Mouse (Mus musculus) embryo, embryonic 10.5 days (tissue): Measurements from ENCODE around the gene Ep400.

Experiments used
- DNase-seq: peaks from one replicate; pipeline ENCODE4 v3.0.0-alpha.2; 2015; ENCODE audit warnings: low spot score

Gene Ep400

GRCm38 (mm10) chr5:110665486-110666121 is 104.9 kb downstream of the Ep400 start:
- no peak for DNase-seq

- DNase-seq: no peak
Measured at GRCm38 (mm10) chr5:110664750-110665269, 105.7 kb downstream of the Ep400 start.

- DNase-seq: no peak
Measured at GRCm38 (mm10) chr5:110664041-110664440, 106.5 kb downstream of the Ep400 start.

- no peak for DNase-seq
Measured at GRCm38 (mm10) chr5:110659682-110660081, 110.8 kb downstream of the Ep400 start.

GRCm38 (mm10) chr5:110653686-110654085 is 116.8 kb downstream of the Ep400 start:
- no peak for DNase-seq

GRCm38 (mm10) chr5:110652719-110653648 is 117.5 kb downstream of the Ep400 start, which contains the start of the genes Noc4l and Ddx51:
Gene Noc4l (minus strand): TSS chr5:110653417.
Gene Ddx51 (plus strand): TSS chr5:110653451.
- peak; percentile 95 for DNase-seq

- DNase-seq: no peak
Measured at GRCm38 (mm10) chr5:110646377-110646776, 124.1 kb downstream of the Ep400 start.

- DNase-seq: peak; percentile 86
Measured at GRCm38 (mm10) chr5:110639459-110639858, 131.1 kb downstream of the Ep400 start.

- no peak for DNase-seq
Measured at GRCm38 (mm10) chr5:110638306-110639074, 132.0 kb downstream of the Ep400 start.

- peak; percentile 67 for DNase-seq
Measured at GRCm38 (mm10) chr5:110635951-110636707, 134.4 kb downstream of the Ep400 start.

- DNase-seq: no peak
Measured at GRCm38 (mm10) chr5:110629525-110630120, 140.9 kb downstream of the Ep400 start.

- no peak for DNase-seq
Measured at GRCm38 (mm10) chr5:110628156-110628555, 142.4 kb downstream of the Ep400 start.

- DNase-seq: no peak
Measured at GRCm38 (mm10) chr5:110627351-110627750, 143.2 kb downstream of the Ep400 start.

GRCm38 (mm10) chr5:110624319-110624718 is 146.2 kb downstream of the Ep400 start:
- DNase-seq: no peak

- DNase-seq: no peak
Measured at GRCm38 (mm10) chr5:110619226-110619625, 151.3 kb downstream of the Ep400 start.
